Mouse (Mus musculus) hindbrain, embryonic 14.5 days (tissue): Measurements from ENCODE around the gene Rnf186. TPM values are rescaled to one million over a fixed set of nuclear protein-coding genes. Genes with fewer than 3 reads are reported as not detected.
A peak's percentile ranks its signal among the peaks of the same experiment; 100 is the strongest.

Experiments used
- ATAC-seq: fragments of 200-750 bp; cut with Nextera tagmentation; 2 replicates; pipeline ENCODE4 v1.8.0; 2017; ENCODE audit warnings: moderate number of reproducible peaks, mild to moderate bottlenecking, moderate TSS enrichment, moderate library complexity; ENCODE audit not compliant: low FRiP score
- DNase-seq: peaks from one replicate; pipeline ENCODE4 v3.0.0-alpha.2; 2015; ENCODE audit warnings: low spot score
- H3K27ac ChIP-seq: fragments of 300-500 bp; sonication (generic); 2 replicates; pipeline ENCODE4 v1.5.1; 2014; ENCODE audit warnings: mild to moderate bottlenecking, moderate library complexity
- H3K27me3 ChIP-seq: fragments of 300-500 bp; sonication (generic); 2 replicates; pipeline ENCODE4 v1.6.1; 2014; ENCODE audit warnings: mild to moderate bottlenecking, low read length, mixed read lengths; ENCODE audit not compliant: control insufficient read depth, insufficient read depth
- H3K36me3 ChIP-seq: fragments of 300-500 bp; sonication (generic); replicated peaks from 2 replicates; pipeline ENCODE4 v1.6.1; 2014; ENCODE audit not compliant: control insufficient read depth, insufficient read depth
- H3K4me1 ChIP-seq: fragments of 300-500 bp; sonication (generic); replicated peaks from 2 replicates; pipeline ENCODE4 v1.6.1; 2014; ENCODE audit warnings: antibody characterized with exemption, low read length, mixed read lengths; ENCODE audit not compliant: control insufficient read depth, insufficient read depth
- H3K4me2 ChIP-seq: fragments of 300-500 bp; sonication (generic); replicated peaks from 2 replicates; pipeline ENCODE4 v1.6.1; 2014; ENCODE audit warnings: mild to moderate bottlenecking, moderate library complexity
- H3K4me3 ChIP-seq: fragments of 300-500 bp; sonication (generic); replicated peaks from 2 replicates; pipeline ENCODE4 v1.5.1; 2014; ENCODE audit warnings: mild to moderate bottlenecking, low read length
- H3K9ac ChIP-seq: fragments of 300-500 bp; sonication (generic); 2 replicates; pipeline ENCODE4 v1.6.1; 2014
- H3K9me3 ChIP-seq: fragments of 300-500 bp; sonication (generic); 2 replicates; pipeline ENCODE4 v1.6.1; 2016; ENCODE audit warnings: low read length; ENCODE audit not compliant: control insufficient read depth
- WGBS: fragments of 180-500 bp; shearing (Covaris S2); extraction: QIAGEN DNeasy Blood & Tissue Kit; methylation state at CpG from one replicate; pipeline ENCODE4 v1.1.7; 2014; 5-methylcytosine and 5-hydroxymethylcytosine counted together
- polyA plus RNA-seq: library from polyadenylated mRNA; unstranded; fragments of >200 nt; fragmentation: Nextera tagmentation; extraction: Ambion mirVana; gene quantifications from 2 replicates; pipeline ENCODE4 v1.2.1, GENCODE M21; 2014

Gene Rnf186
- polyA plus RNA-seq, 1 experiment from 2014 or later, result not detected

DNA sequence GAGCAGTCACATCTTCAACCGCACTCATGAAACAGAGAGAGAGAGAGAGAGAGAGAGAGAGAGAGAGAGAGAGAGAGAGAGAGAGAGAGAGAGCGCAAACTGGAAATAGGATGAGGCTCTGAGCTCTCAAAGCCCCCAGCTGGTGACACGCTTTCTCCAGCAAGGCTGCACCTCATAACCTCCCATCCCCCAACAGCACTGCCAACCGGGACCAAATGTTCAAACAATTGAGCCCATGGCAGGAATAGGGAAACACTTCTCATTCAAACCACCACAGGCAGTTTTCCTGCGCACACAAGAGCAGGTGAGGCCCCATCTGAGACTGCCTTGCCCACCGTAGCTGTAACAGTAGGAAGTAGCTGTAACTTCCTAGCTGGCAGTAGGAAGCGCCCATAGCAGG lies 25.5 kb upstream of the Rnf186 start:
- Histone ChIP-seq H3K9ac (no peak overlapping the region), H3K4me1 (no peaks in the 10 kb centered on the region), H3K27me3 (no peaks in the 10 kb centered on the region), H3K4me3 (no peak overlapping the region), H3K4me2 (no peak overlapping the region), H3K9me3 (no peaks in the 10 kb centered on the region), H3K36me3 (no peaks in the 10 kb centered on the region), H3K27ac (no peak overlapping the region)
- no peak for ATAC-seq
- 33% methylated on average over 7 of the region's 7 CpGs for WGBS
- no peak for DNase-seq

GRCm38 (mm10) chr4:138941966-138942365 lies 24.9 kb upstream of the Rnf186 start:
- H3K4me2 ChIP-seq, result no peak overlapping the region
- no peak overlapping the region for H3K4me3 ChIP-seq
- no peaks in the 10 kb centered on the region for H3K9me3 ChIP-seq
- H3K9ac ChIP-seq, result no peak overlapping the region
- no peak overlapping the region for H3K27ac ChIP-seq
- 72% methylated on average over 6 of the region's 6 CpGs for WGBS
- ATAC-seq, result no peak
- DNase-seq, result no peak
- no peaks in the 10 kb centered on the region for H3K27me3 ChIP-seq
- H3K36me3 ChIP-seq, result no peaks in the 10 kb centered on the region
- no peaks in the 10 kb centered on the region for H3K4me1 ChIP-seq

DNA sequence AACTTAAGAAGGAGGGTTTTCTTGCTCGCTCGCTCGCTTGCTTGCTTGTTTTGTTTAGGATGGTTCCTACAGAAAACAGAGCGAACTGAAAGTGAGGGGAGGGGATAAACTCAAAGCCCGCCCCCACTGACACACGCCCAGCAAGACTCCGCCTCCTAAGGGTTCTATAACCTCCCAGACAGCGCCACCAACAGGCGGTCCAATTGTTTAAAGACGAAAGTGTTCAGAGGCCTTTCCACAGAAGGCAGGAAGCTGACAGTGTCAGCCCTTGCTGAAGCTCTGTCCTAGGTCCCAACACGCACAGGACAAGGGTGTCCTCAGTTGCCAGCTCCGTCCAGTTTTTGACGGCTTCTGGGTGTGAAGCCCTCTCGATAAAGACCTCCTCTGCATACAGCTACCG lies 23.2 kb upstream of the Rnf186 start:
- no peak overlapping the region for H3K4me2 ChIP-seq
- no peaks in the 10 kb centered on the region for H3K36me3 ChIP-seq
- H3K9ac ChIP-seq, result no peak overlapping the region
- no peaks in the 10 kb centered on the region for H3K27me3 ChIP-seq
- H3K4me3 ChIP-seq, result no peak overlapping the region
- no peak overlapping the region for H3K27ac ChIP-seq
- 27% methylated on average over 15 of the region's 15 CpGs for WGBS
- ATAC-seq (no peak), DNase-seq (peak; percentile 38)
- H3K9me3 ChIP-seq, result no peaks in the 10 kb centered on the region
- H3K4me1 ChIP-seq, result no peaks in the 10 kb centered on the region

GRCm38 (mm10) chr4:138948257-138948656 lies 18.7 kb upstream of the Rnf186 start:
- H3K9ac ChIP-seq, result no peak overlapping the region
- no peak overlapping the region for H3K27ac ChIP-seq
- 84% methylated on average over 2 of the region's 2 CpGs for WGBS
- no peak overlapping the region for H3K4me2 ChIP-seq
- H3K4me3 ChIP-seq, result no peak overlapping the region
- DNase-seq (no peak), ATAC-seq (no peak)
- H3K27me3 ChIP-seq, result no peaks in the 10 kb centered on the region
- no peaks in the 10 kb centered on the region for H3K9me3 ChIP-seq
- no peaks in the 10 kb centered on the region for H3K4me1 ChIP-seq
- H3K36me3 ChIP-seq, result no peaks in the 10 kb centered on the region

- WGBS, result 91% methylated on average over 9 of the region's 9 CpGs
- Histone ChIP-seq H3K27me3 (no peaks in the 10 kb centered on the region), H3K27ac (no peak overlapping the region), H3K4me1 (no peaks in the 10 kb centered on the region), H3K4me3 (no peak overlapping the region), H3K4me2 (no peak overlapping the region), H3K9ac (no peak overlapping the region), H3K36me3 (no peaks in the 10 kb centered on the region), H3K9me3 (no peaks in the 10 kb centered on the region)
- ATAC-seq (no peak), DNase-seq (no peak)
Measured at GRCm38 (mm10) chr4:138958612-138959011, 8.3 kb upstream of the Rnf186 start.

- no peak overlapping the region for H3K27ac ChIP-seq
- no peaks in the 10 kb centered on the region for H3K27me3 ChIP-seq
- H3K9ac ChIP-seq, result no peak overlapping the region
- no peaks in the 10 kb centered on the region for H3K36me3 ChIP-seq
- WGBS, result 86% methylated on average over 15 of the region's 15 CpGs
- H3K4me2 ChIP-seq, result no peak overlapping the region
- no peak overlapping the region for H3K4me3 ChIP-seq
- no peaks in the 10 kb centered on the region for H3K9me3 ChIP-seq
- no peak for ATAC-seq
- H3K4me1 ChIP-seq, result no peaks in the 10 kb centered on the region
- no peak for DNase-seq
Measured at GRCm38 (mm10) chr4:138959120-138959519, 7.8 kb upstream of the Rnf186 start.

- H3K27ac ChIP-seq, result no peak overlapping the region
- H3K4me3 ChIP-seq, result no peak overlapping the region
- no peaks in the 10 kb centered on the region for H3K36me3 ChIP-seq
- no peaks in the 10 kb centered on the region for H3K27me3 ChIP-seq
- H3K4me1 ChIP-seq, result no peaks in the 10 kb centered on the region
- no peak for ATAC-seq
- H3K9ac ChIP-seq, result no peak overlapping the region
- no peak for DNase-seq
- H3K4me2 ChIP-seq, result no peak overlapping the region
- 59% methylated on average over 7 of the region's 7 CpGs for whole genome bisulfite sequencing
- H3K9me3 ChIP-seq, result no peaks in the 10 kb centered on the region
Measured at GRCm38 (mm10) chr4:138959926-138960325, 7.0 kb upstream of the Rnf186 start.

DNA sequence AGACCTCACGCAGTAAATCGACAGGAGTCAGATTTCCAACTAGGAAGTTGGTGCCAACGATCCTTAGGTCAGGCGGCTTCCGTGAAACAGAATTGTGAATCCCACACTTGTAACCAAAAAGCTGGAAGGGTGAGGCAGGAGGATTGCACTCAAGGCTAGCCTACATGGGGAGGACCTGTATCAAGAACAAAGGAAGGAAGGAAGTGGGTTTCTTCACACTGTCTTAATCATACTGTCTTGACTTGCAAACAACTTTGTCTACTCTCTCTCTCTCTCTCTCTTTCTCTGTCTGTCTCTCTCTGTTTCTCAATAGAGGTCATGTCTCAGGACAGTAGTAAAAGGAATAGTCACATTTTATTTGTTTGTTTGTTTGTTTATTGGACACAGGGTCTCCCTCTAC lies 4.2 kb upstream of the Rnf186 start:
- no peaks in the 10 kb centered on the region for H3K9me3 ChIP-seq
- H3K27me3 ChIP-seq, result no peaks in the 10 kb centered on the region
- H3K4me1 ChIP-seq, result no peaks in the 10 kb centered on the region
- no peak overlapping the region for H3K27ac ChIP-seq
- ATAC-seq (no peak), DNase-seq (no peak)
- 89% methylated on average over 5 of the region's 5 CpGs for WGBS
- H3K4me2 ChIP-seq, result no peak overlapping the region
- H3K4me3 ChIP-seq, result no peak overlapping the region
- H3K36me3 ChIP-seq, result no peaks in the 10 kb centered on the region
- no peak overlapping the region for H3K9ac ChIP-seq

DNA sequence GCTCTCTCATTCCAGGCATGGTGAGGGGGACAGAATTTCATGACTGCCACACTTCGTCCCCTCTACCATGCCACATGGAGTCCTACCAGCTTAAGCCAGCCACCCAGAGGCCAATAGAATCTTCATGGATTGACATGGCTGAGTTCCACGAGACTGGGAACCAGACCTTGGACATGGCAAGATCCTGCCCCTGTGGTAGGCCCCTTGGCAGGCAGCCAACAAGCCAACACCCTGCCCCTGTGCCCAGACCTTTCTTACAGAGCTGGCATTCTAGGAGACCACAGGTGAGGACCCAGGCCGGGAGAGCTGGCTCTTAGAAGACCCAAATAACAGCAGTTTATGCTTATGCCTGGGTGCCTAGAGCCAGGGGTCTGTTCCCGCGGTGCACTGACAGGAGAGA lies 1.0 kb upstream of the Rnf186 start:
- no peak for DNase-seq
- ATAC-seq, result no peak
- H3K4me2 ChIP-seq, result no peak overlapping the region
- H3K36me3 ChIP-seq, result no peaks in the 10 kb centered on the region
- no peaks in the 10 kb centered on the region for H3K27me3 ChIP-seq
- 78% methylated on average over 5 of the region's 5 CpGs for WGBS
- H3K27ac ChIP-seq, result no peak overlapping the region
- H3K4me1 ChIP-seq, result no peaks in the 10 kb centered on the region
- H3K9ac ChIP-seq, result no peak overlapping the region
- H3K4me3 ChIP-seq, result no peak overlapping the region
- H3K9me3 ChIP-seq, result no peaks in the 10 kb centered on the region

- H3K4me2 ChIP-seq, result no peak overlapping the region
- H3K9me3 ChIP-seq, result no peaks in the 10 kb centered on the region
- H3K4me1 ChIP-seq, result no peaks in the 10 kb centered on the region
- H3K27ac ChIP-seq, result no peak overlapping the region
- H3K36me3 ChIP-seq, result no peaks in the 10 kb centered on the region
- H3K4me3 ChIP-seq, result no peak overlapping the region
- no peaks in the 10 kb centered on the region for H3K27me3 ChIP-seq
- no peak for ATAC-seq
- no peak for DNase-seq
- H3K9ac ChIP-seq, result no peak overlapping the region
- 89% methylated on average over 15 of the region's 15 CpGs for WGBS
Measured at GRCm38 (mm10) chr4:138967485-138967884, 573 bp downstream of the Rnf186 start.
